Mouse (Mus musculus) layer of hippocampus, postnatal 36 days (tissue): ENCODE results near the gene Amd1. TPM values are rescaled to one million over a fixed set of nuclear protein-coding genes. Genes with fewer than 3 reads are reported as not detected.

Source experiments
- DNase-seq, 2 experiments: peaks; one replicate each; pipeline ENCODE4 v3.0.0; 2022
- total RNA-seq, 2 experiments: library from RNA; stranded (reverse); gene quantifications; 2 replicates each; pipeline ENCODE4 v1.2.3; 2021

The Amd1 gene
- 10 to 100 TPM; 90.1 to 92.0 TPM for total RNA-seq

DNA sequence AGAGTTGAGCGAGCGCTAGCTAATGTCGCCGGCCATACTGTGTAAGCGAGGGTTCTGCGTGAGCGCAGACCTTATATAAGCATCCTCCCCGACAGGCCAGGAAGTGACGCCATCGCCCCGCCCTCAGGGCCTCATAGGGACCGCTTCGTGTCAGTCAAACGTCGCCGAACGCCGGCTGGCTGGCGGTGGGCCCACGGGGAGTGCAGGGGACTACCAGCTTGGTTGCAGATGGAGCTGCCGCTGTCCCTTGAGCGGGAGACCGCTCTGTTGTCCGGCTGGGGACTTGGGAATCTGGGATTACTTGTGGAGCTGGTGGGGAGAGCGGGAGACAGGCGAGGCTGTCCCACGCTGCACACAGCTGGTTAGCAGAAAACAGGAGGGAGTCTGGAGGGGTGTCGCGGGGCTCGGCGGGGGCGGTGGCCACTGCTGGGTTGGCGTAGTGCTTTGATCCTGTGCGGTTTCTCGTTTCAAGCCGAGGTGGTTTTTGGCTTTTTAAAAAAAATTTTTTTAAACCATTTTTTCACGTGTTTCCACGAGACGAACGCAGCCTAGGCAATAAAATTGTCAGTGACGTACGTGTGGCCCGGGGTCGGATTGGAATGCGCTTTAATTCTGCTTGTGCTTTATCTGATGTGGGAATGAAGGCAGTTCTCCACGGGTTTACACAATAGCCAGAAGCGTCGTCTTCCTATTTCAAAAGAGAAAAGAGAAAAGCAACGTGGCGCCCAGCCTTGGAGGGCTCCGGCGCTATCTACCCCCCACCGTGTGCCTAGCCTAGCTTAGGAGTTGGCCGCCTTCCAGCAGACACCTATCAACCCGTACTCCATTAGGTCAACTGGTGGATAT is at the start of gene Amd1:
Gene Amd1 (minus strand): TSS at position 47 of the 846 bp plus-strand sequence.
- peak; percentile 100 for DNase-seq

DNA sequence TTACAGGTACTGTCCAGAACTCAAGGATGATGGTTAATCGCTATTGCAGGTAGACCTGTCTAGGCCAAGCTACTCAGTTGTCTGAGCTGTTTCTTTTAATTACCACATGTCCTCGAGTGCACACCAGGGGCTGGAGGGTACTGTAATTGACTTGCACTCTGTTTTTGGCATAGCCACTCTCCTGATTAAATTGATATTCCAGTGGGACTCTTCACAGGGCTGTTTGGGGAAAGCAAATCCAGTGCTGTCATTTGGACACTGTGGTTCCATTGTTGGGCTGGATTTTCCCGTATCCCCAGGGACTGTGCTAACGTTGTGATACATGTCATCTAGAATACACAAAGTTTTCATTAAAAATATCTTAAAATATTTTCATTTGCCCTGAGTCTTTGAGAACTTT is 49.2 kb upstream of the Amd1 start:
- DNase-seq: no peak

DNA sequence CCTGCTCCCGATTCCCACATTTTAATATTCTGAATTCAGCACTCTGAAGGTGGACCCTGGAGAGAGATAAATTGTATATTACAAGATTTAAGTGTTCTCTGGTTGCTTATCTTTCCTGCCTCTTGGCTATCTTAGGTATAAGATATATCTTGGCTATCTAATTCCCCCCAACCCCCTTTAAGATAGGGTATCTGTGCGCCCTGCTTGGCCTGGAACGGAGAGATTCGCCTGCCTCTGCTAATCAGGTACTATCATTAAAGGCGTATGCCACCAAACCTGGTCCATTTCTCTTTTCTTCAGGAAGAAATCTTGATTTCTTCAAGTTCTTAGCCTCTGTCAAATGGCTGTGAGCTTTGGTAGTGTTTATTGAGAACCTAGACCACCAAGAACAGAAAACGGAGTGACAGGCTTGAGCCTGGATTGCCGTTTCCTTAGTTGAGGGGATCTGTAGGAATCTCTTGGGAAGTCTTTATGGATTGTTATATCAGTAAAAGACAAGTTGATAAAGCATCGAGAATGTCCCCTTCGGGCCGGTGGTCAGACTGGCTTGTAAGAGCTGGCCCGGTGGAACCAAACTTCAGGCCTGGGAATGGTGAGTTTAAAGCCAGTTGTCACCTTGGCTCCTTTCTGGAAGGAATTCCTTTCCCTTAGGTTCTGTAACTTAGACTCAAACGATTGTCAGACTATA is 48.4 kb upstream of the Amd1 start:
- DNase-seq: no peak

DNA sequence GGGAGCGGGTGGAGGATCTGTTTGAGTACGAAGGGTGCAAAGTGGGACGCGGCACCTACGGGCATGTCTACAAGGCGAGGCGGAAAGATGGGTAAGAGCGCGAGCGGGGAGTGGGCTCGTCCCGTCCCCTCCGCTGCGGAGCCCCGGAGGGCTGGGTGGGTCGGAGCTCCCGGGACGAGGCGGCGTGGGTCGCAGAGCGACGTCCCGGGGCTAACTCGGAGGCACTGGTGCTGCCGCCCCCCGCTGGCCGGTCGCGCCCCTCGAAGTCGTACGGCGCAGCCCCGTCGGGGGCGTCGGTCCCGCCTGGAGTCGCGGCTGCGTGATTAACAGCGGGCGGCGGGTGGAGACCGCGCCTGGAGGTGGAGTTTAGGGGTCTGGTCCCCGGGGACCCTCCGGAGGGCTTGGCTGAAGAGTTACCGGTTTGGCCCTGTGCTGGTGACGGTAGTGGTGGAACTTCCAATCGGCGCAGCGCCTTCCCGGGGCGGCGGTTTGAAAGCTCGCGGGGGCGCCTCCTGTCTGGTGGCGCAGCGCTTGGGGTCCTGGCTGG is 47.7 kb upstream of the Amd1 start:
- peak; percentile 38 to 48 for DNase-seq

DNA sequence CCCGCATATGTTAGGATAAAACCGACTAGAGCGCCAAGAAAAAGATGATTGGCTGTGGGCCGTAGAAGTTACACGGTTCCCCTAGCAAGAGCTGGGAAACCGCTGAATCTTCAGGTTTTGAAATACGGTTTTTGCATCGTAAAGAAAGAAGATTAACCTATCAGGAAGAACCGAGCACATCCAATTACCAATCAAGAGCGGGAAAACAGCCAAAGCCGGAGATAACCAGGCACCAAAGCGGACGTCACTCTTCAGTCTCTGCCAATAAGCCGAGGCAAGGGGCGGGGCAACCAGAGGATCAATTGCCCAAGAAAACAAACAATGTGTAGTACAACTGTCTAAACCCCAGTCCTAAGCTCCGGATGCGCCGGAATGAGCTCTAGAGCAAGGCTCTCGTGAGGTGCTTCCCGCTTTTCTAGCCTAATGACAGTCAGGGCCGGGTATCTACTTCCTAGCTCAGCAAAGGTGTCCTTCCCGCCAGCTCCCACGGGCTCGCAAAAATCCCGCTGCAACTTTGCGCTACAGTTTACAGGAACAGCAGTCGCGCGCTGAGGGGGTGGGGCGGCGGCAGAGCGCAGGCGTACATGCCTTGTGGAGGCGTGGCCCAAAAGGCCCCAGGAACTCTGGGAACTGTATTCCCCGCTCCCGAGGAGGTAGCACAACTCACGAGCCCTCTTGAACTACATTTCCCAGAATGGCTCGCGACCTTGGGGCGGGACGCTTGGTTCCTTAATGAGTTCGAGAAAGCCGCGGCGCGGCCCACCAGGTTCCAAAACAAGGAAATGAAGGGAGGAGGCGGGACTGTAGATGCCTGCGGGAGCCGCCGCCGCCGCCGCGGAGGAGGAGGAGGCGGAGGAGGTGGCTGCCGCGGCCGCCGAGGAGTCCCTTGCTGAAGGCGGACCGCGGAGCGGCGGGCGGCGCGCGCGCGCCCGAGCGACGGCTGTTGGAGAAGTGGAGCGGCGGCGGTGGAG is 46.9 kb upstream of the Amd1 start:
- peak; percentile 96 for DNase-seq

DNA sequence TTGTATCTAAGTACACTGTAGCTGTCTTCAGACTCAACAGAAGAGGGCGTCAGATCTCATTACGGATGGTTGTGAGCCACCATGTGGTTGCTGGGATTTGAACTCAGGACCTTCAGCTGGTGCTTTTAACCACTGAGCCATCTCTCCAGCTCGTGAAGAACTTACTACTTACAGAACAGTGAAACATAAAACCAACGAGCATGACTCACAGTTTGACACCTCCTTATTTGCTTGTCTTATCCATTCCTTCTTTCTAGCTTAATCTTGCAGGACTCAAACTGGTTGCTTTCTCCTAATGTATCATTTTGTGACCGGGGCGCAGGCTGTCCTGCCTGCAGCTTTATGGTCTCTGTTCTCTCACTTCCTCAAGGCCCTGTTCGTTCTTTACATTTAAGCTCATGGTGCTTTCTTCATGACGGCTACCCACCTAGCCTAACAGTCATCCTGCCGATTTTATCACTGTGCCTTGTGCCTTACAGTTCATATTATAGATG is 45.5 kb upstream of the Amd1 start:
- DNase-seq: no peak

DNA sequence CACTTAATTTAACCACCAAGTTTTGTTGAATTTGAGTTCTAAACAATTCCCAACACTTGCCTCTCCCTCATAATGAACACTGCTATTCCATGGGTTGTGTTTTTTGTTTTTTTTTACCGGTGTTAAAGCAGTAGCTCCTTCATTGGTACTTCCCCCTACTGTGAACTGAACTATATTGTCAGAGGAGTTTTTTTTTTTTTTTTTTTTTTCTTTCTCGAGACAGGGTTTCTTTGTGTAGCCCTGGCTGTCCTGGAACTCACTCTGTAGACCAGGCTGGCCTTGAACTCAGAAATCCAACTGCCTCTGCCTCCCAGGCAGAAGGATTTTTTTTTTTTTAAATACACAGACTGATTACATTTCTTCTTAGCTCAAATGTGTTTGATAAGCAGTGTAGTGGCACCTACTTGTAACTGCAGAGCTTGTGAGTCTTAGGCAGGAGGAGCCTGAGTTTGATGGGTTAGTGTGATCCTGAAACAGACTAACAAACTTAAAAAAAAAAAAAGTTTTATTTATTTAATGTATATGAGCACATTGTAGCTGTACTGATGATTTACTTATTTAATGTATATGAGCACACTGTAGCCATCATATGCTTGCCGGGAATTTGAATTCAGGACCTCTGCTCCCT is 44.9 kb upstream of the Amd1 start:
- no peak for DNase-seq

DNA sequence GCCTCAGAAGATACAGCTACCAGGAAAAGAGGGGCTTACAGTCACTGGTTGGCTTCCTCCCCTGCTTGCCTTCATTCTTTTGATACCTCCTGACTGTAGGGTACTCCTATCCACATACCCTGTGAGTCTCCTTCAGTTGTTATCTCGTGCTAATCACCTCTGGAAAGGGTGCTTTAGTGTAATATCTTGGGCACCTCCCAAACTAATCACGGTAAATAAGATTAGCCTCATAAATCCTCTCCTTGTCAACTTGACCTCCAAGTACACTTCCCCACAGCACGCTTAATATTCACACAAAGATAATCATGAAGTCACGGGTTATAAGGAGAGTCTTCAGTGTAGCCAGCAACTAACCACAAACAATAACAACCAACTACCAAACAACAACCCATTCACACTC is 40.0 kb upstream of the Amd1 start:
- DNase-seq: no peak

DNA sequence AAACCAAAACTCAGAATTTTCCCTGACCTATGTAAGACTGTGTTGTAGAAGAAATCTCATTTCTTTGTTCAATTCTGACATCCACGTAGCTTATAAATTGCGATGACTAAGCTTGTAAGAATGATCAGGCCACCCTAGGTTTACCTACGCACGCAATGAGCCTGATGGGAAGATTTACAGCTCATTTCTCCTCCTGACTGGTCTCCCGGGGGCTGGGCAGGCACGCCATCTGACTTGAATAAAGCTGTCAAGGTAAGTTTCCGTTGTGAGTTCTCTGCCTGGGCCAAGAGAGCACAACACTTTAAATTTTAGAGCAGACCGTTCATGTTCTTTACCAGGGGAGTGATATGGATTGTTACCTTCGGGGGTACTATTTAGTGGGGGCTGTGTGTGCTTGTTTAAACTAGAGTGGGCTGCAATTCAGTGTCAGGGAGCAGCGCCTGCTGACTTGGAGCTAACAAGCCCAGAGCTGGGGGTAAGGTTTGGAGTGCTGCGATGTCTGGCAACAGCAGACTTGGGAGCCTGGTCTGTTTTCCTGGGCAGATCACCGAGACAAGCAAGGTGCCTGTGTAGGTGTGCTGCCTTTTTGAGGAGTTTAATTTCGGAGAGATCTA is 37.5 kb upstream of the Amd1 start, which contains the start of gene Cdk19:
Gene Cdk19 (plus strand): TSS at position 214 of the 614 bp plus-strand sequence.
- DNase-seq: no peak

DNA sequence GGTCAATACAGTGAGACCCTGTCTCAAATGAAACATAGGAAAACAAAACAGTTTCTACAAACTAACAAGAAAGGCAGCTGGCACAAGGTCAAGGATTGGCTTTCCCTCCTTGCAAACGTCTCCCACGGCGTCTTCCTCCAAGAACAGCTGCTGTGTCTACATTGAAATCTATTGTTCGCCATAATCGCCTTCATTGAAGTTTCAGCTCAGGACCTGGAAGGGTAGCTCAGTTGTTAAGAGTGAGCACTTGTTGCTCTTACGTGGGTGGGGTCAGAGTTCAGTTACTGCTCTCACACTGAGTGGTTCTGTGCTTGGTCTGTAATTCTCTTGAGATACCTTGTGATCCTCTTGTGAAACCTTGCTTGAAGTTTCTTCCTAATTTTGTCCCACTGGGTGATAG is 30.9 kb upstream of the Amd1 start:
- DNase-seq: no peak

DNA sequence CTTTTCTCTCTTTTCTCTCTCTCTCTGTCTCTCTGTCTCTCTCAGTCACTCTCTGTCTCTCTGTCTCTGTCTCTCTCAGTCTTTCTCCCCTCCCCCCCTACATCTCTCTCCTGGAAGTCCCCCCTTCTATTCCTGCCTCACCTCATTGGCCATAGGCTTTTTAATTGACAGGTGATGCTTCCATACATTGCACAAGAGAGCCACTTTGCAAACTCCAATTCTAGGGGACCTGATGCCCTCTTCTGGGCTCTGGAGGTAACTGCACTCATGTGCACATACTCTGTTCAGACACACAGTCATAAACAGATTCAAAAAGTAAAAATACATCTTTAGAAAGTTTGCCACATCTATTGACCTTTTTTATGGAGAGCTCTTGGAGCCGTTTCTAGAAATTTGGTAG is 28.3 kb upstream of the Amd1 start:
- no peak for DNase-seq

DNA sequence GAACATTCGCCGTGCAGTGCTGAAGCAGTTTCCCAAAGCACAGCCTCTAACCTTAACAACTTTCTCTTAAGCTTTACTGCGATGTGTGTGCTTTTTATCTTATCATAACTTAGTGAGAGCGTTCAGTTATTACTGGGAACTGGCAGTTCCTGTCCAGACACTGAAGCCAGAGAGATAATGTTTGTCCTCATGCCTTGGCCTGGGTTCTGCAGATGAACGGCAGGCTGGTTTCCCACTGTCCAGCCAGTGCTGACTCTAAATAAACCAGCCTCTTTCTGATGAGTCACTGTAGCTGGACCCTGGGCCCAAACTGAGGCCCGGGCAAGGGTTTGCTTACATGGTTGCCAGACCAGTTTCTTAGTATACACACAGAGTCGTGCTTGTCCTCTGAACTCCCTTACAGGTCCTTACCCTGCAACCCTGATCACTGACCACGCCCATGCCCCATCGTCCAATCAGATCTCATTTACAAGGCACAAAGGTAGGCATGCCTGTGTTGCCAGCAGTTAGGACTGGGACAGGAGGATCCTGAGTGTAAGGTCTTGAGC is 26.1 kb upstream of the Amd1 start:
- no peak for DNase-seq

DNA sequence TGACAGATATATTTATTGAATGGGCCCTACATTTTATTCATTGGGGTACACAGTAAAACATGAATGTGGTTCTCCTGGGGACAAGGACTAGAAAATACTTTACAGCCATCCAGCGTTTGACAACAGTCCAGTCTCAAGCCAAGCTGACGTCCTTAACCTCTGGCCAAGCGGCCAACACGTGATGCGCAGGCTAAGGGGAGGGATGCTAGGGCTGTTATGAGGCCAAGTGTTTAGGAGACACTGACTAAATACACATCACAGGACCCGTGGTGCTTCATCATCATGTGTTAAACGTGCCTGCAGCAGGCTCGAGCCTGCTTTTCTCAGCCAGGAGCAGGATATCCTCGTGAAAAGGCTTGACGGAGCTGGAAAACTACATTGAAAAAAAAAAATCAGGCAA is 18.3 kb upstream of the Amd1 start:
- DNase-seq: no peak

DNA sequence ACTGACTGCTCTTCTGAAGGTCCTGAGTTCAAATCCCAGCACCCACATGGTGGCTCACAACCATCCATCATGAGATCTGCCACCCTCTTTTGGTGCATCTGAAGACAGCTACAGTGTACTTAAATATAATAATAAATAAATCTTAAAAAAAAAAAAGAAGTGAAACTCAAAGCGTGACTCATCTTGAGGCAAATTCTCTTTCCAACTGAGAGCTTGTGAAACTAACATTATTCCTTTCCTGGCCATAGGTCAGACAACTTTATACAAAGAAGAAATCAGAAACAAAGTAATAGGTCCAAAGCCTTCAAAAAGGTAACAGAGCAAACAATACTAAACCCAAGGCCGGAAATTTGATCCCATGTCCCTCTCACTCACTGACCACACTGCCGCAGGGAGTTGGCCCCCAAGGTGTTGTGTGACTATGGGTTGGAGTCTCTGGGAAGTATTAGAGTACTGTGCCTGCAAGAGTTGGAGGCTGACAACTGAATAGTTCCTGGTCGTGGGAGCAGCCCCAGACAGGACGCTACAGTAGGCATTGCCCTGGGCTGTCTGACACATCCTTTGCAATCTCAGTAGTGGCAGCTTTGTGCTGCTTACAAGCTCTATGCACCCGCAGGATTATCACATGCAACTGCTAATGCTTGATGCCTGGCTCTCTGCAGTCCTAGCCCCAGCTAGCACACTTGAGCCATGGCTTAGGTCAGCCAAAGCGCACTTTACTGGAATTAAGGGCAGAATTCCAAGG is 15.0 kb upstream of the Amd1 start:
- DNase-seq: no peak

DNA sequence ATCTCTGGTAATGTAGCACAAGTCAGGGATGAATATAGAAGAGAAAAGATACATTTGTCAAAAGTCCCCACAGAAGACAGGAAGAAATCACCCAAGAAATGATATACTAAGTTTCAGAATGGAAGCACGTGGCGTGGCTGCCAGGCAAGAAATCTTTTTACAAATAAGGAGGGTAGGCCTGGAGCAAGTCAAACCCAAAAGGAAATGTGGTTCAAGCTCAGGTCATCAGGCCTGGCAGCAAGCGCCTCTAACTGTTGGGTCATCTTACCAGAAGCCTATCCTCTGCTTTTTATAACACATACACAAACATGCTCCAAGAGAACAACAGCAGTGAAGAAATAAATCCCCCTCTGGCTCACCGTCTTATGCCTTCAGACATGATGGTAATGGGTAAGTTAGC is 10.8 kb upstream of the Amd1 start:
- no peak for DNase-seq

DNA sequence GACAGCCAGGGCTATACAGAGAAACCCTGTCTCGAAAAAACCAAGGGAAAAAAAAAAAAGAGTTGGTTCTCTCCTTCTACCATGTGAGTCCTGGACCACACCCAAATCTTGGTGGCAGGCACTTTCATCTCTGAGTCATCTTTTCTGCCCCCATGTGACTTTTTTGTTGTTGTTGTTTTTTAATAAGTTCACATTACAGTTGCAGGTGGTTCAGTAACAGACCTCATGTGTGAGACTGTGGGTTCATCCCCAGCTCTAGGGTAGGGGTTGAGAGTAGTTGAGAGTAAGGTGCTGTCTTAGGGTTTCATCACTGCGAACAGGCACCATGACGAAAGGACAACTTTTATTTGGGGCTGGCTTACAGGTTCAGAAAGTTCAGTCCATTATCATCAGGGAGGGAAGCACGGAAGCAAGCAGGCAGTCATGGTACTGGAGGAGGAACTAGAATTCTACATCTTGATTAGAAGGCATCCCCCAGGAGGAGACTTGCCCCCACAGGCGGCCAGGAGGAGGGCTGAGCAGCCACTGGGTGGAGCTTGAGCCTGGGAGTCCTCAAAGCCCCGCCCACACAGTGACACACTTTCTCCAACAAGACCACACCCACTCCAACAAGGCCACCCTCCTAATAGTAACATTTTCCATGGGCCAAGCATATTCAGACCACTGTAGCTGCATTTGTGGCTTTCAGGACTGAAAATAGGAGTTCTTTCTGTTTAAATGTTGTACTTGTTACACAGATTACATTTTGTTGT is 8.1 kb upstream of the Amd1 start:
- DNase-seq: no peak

DNA sequence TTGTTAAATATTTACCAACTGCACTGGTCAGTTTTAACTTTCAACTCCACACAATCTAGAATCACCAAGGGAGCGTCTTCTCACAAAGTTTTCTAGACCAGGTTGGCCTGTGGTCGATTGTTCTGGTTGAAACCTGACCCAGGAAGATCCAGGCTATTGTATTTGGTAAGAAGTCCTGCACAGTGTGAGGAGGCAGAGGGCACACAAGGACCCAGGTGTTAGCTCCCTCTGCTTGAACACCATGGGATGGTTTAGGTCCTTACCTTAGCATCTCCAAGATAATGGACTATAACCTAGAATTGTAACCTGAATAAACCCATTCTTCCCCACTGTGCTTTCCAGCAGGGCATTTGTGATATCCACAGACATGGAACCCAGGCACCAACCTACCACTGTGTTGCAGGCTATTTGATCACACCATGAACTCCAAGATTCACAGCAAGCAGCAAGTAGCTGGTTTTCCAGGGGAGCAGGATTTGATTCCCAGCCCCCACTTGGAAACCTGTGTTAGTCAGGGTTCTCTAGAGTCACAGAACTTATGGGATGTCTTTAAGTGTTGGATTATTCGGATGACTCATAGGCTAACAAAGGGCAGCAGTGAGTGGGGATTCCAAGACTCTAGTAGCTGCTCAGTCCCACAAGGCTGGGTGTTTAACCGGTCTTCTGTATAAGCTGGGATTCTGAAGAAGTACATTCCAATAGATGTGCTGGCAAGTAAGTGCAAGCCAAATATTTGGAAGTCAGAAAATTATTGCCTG is 6.0 kb upstream of the Amd1 start:
- no peak for DNase-seq

DNA sequence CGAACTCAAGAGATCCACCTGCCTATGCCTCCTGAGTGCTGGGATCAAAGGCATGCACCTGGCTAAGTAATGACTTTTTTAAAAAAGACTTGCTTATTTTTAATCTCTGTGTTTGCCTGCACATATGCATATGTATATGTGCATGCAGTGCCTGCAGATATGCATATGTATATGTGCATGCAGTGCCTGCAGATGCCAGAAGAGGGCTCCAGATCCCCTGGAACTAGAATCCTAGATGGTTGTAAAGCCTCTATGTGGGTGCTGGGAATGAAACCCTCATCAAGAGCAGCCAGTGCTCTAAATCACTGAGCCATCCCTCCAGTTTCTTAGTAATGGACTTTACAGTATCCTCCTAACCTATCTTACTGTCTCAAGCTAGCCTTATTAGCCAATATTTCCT is 4.0 kb upstream of the Amd1 start:
- DNase-seq: no peak
